Mouse (Mus musculus) urinary bladder, postnatal 14 days (tissue): ENCODE data around the gene D8Ertd738e.

ENCODE experiments used
- DNase-seq: peaks from one replicate; pipeline ENCODE4 v3.0.0; 2021; ENCODE audit warnings: low spot score

The D8Ertd738e gene

GRCm38 (mm10) chr8:84249257-84250170 is at the start of gene D8Ertd738e:
TSS of gene D8Ertd738e (minus strand) at chr8:84249719.
- peak; percentile 88 for DNase-seq

- DNase-seq = no peak
Observed at GRCm38 (mm10) chr8:84297029-84297785, 47.7 kb upstream of the D8Ertd738e start.

- DNase-seq = peak; percentile 48
Observed at GRCm38 (mm10) chr8:84291688-84292087, 42.2 kb upstream of the D8Ertd738e start.

DNA sequence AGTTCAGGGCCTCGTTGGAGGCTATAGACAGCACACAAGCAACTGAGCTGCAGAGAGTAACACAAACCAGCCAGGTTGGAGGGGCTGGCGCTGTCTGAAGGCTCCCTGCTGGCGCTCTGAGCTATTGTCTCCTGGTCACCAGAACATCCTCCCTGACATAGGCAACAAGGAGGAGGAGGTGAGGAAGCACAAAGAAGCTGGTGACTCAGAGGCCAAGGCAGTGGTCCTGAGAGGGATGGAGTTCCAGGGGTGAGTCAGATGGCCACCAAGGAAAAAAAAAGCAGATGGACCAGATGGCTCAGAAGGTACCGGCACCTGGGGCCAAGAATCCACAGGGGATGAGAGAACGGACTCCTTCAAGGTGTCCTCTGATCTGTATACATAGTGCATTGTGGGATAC is 41.6 kb upstream of the D8Ertd738e start:
- no peak for DNase-seq

DNA sequence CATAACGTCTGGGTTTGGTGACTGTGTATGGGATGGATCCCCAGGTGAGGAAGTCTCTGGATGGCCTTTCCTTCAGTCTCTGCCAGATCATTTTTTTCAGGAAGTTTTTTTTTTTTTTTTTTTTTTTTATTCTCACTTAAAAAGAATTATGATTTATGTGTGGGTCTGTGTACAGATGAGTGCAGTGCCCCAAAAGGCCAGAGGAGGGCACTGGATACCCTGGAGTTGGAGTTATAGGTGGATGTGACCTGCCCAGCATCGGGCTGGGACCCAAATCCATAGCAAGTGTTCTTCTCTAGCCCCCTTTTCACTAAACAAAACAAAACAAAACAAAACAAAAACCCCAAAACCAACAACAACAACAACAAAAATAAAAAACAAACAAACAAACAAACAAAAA is 39.4 kb upstream of the D8Ertd738e start:
- no peak for DNase-seq

DNA sequence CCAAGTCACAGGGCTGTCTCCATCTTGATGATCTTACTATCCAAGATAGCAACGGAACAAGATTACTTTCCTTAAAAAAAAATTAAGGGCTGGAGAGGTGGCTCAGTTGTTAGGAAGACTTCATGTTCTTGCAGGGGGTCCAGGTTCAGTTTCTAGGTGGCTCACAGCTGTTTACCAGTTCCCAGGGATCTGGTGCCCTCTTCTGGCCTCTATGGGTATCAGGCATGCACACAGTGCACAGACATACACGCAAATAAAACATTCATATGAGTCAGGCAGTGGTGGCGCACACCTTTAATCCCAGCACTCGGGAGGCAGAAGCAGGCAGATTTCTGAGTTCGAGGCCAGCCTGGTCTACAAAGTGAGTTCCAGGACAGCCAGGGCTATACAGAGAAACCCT is 36.1 kb upstream of the D8Ertd738e start:
- peak; percentile 34 for DNase-seq

- DNase-seq = peak; percentile 19
Observed at GRCm38 (mm10) chr8:84284608-84285063, 35.1 kb upstream of the D8Ertd738e start.

GRCm38 (mm10) chr8:84280777-84281176 is 31.3 kb upstream of the D8Ertd738e start:
- no peak for DNase-seq

DNA sequence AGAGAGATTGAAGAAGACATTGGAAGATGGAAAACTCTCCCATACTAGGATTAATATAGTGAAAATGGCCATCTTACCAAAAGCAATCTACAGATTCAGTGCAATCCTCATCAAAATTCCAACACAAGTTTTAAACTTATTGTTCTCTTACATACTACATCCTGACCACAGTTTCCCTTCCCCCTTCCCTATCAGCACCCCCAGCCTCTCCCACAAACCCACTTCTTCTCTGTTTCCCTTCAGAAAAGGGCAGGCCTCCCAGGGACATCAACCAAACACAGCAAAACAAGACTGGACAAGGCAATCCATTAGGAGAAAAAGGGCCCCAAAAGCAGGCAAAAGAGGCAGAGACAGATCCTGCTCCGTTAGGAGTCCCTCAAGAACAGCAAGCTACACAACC is 26.9 kb upstream of the D8Ertd738e start:
- DNase-seq = no peak

- no peak for DNase-seq
Observed at GRCm38 (mm10) chr8:84273968-84274367, 24.4 kb upstream of the D8Ertd738e start.

DNA sequence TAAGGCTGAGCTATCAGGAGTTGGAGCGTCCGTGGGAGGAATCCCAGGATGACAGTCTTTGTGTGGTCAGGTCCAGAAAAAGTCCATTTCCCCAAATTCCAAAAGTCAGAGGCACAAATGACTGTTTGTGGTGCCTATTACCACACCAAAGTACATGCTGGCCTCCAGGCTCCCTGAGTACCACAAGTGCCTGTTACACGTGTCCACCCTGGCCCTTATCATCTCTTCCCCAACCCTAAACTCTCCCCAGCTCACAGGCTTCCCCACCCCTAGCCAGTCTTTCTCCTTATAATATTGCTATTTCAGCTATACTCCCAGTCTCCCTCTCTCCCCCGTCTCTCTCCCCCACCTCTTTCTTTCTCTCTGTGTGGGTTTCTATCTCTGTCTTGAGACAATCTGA is 22.8 kb upstream of the D8Ertd738e start:
- no peak for DNase-seq

- peak; percentile 100 for DNase-seq
Observed at GRCm38 (mm10) chr8:84269950-84270773, 20.6 kb upstream of the D8Ertd738e start, which contains the start of gene Ccdc130. TSS of gene Ccdc130 (minus strand) at chr8:84270380.

GRCm38 (mm10) chr8:84261098-84261497 is 11.6 kb upstream of the D8Ertd738e start:
- DNase-seq = no peak

DNA sequence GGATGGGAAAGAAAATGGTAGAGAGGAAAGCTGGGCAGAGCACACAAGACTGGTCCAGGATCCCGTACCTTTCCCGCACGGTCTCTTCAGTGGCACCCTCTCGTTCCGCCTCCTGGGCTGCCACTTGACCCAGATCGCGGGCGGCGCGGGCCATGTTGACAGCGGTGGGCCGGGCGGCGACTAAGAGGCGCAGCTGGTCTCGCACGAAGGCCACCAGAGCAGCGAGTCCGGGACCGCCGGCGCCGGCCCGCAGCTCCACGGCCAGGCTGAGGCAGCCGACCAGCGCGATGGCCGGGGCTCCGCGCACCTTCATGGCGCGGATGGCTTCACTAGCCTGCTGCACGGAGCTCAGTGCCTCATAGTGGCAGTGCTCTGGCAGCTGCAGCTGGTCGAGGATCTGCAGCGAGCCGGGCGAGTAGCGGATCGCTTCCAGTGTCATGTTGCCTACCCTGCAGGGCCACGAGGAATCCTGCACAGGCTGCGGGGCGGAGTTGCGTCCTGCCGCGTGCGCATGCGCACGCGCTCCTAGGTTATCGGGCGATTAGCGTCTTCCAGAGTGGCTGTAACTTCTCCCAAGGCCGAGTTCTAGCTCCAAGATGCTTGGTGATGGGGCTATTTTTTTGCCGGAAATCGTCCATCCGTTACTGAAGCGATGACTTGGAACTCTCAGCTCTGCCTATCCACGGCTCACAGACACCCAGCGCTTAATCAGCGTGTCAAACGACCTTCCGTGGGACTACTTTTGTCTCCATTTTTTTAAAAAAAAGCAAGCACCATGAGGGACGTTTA is 7.5 kb upstream of the D8Ertd738e start, which contains the start of gene Mri1:
Mri1 (minus strand) TSS at position 505 of the 789 bp plus-strand sequence.
- DNase-seq = peak; percentile 83

GRCm38 (mm10) chr8:84256458-84256821 is 6.9 kb upstream of the D8Ertd738e start:
- DNase-seq = peak; percentile 60

DNA sequence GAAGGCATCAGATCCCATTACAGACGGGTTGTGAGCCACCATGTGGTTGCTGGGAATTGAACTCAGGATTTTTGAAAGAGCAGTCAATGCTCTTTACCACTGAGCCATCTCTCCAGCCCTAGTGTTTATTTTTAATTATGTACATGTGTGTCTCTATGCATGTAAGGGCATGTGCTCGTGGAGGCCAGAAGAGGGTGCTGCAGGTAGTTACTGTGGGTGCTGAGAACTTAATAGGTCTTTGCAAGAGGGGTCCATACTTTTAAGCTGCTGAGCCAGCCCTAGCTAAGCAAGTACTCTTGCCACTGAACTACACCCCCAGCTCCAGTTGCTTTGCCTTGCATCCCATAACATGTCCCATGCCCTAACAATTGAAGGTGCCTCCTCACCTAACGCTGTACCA is 6.3 kb upstream of the D8Ertd738e start:
- DNase-seq = no peak

DNA sequence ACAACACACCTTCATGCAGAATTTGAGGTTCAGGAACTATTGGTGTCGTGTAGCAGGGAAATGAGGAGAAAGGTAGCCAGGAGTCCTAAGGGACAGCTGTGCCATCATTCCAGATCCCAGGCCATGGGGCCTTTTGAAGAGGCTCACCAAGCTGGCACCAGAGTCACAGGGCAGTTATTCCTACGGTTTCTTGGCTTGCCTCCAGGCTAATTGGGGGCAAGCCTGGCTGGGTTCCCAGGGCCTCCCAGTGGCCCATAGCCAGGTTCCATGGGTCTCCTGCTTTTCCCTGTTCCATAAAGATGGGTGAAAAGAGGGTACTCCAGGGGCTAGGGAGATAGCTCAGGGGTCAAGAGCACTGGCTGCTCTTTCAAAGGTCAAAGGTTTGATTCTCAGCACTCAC is 7.7 kb downstream of the D8Ertd738e start:
- no peak for DNase-seq

DNA sequence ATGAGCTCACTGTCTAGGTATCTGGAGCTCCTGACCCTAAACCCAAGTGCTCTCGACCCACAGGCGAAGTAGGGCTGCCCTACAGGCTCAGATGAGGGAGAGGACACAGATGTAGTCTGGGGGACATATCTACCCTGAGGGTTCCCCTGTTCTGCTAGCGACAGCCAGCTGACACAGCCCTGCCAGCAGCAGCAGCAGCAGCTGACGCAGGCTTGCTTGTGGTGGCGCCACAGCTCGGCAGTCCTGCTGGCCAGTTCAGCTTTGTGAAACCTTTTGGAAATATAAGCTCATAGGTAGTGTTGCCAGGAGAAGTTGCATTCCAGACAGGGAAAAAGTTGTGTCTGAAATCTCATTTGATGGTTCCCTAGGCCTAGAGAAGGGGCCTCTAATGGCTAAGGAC is 8.4 kb downstream of the D8Ertd738e start:
- DNase-seq = no peak

GRCm38 (mm10) chr8:84237542-84238229 is 11.8 kb downstream of the D8Ertd738e start:
- no peak for DNase-seq

DNA sequence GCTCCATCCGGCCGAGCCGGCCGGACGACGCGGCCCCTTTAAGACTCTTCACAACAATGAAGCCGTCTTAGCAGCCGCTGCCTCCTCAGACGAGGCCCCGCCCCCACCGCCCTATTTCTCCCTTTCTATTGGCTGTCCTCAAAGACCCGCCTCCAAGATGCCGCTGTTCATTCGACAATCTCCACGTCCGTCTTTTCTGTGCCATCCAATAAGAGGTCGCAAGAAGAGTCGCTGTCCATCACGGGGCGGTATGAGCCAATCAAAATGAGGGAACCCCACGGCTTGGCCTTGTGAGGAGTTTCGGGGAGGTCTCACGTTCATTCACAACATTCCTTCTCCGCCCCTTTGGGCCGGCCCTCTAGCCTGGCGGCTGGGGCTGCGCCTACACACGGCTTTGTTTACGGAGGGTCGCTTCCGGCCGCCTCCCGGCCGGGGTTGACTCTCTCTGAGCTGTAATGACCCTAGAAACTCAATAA is 12.5 kb downstream of the D8Ertd738e start, which contains the start of gene Zswim4:
Zswim4 (minus strand) TSS at position 58 of the 476 bp plus-strand sequence.
- DNase-seq = peak; percentile 97
